Mouse (Mus musculus): Measurements from ENCODE around the gene App. TPM values are rescaled to one million over a fixed set of nuclear protein-coding genes. Genes with fewer than 3 reads are reported as not detected.

App gene
- polyA plus RNA-seq, 1 experiment, result 207 TPM

DNA sequence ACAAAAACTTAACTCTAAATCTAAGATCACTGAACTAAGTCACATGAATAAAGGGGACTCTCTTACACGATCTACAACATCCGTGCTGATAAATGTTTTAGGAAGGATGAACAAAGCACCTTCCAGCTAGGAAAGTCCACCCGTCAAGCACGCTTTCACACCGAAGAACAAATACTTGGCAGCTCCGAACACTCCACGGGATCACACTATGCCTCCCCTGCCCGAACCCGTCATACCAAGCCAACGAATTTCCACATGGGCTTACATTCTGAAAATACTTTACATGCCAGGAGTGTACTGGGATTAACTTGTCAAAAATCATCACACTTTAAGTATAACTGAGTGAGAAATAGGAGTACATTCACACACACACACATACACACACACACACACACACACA, 17.7 kb downstream of the App start:
- Histone ChIP-seq H3K79me2 (ENCODE audit: control insufficient read depth, insufficient read depth) (peaks cover 98% of the 10 kb centered on the region), H3K27me3 (ENCODE audit: control insufficient read depth, insufficient read depth, insufficient read length) (no peaks in the 10 kb centered on the region), H3ac (ENCODE audit: control insufficient read depth, insufficient read length) (no peak overlapping the region), H3K4me3 (no peak overlapping the region), H3K4me2 (ENCODE audit: low read depth) (no peak overlapping the region), H3K36me3 (ENCODE audit: control insufficient read depth, insufficient read depth) (no peaks in the 10 kb centered on the region)
- TF ChIP-seq TCF3 (IDR thresholded peaks at IDR 0.05; ENCODE audit: insufficient read length, low read depth) (no peak), SRF (IDR thresholded peaks at IDR 0.05; ENCODE audit: control insufficient read depth, insufficient read length, low read depth) (no peak), POLR2AphosphoS2 (IDR thresholded peaks at IDR 0.05; ENCODE audit: insufficient read length, low read depth) (no peak), E2F4 (IDR thresholded peaks at IDR 0.05; ENCODE audit: insufficient read depth) (no peak), MYOD1 (IDR thresholded peaks at IDR 0.05; ENCODE audit: control insufficient read depth in 1 of 3, insufficient read length in 2 of 3, low read depth in 2 of 3) (no peak), CEBPB (IDR thresholded peaks at IDR 0.05; ENCODE audit: insufficient read depth, poor library complexity, severe bottlenecking) (no peak)

- H3K36me3 ChIP-seq (ENCODE audit: control insufficient read depth, insufficient read depth), result no peaks in the 10 kb centered on the region
- no peak overlapping the region for H3K4me3 ChIP-seq
- no peak overlapping the region for H3K4me2 ChIP-seq (ENCODE audit: low read depth)
- H3K79me2 ChIP-seq (ENCODE audit: control insufficient read depth, insufficient read depth), result peaks cover 83% of the 10 kb centered on the region
- no peak overlapping the region for H3ac ChIP-seq (ENCODE audit: control insufficient read depth, insufficient read length)
- no peaks in the 10 kb centered on the region for H3K27me3 ChIP-seq (ENCODE audit: control insufficient read depth, insufficient read depth, insufficient read length)
- TF ChIP-seq TCF3 (IDR thresholded peaks at IDR 0.05; ENCODE audit: insufficient read length, low read depth), result no peak
- no peak for TF ChIP-seq REST (IDR thresholded peaks at IDR 0.05; ENCODE audit: insufficient read depth, insufficient read length)
- TF ChIP-seq MYOD1 (IDR thresholded peaks at IDR 0.05; ENCODE audit: control insufficient read depth in 1 of 3, insufficient read length in 2 of 3, low read depth in 2 of 3), result no peak
- no peak for TF ChIP-seq MYOG (IDR thresholded peaks at IDR 0.05; ENCODE audit: control insufficient read depth in 1 of 3, insufficient read depth in 1 of 3, insufficient read length in 2 of 3, low read depth in 2 of 3)
- TF ChIP-seq USF1 (IDR thresholded peaks at IDR 0.05; ENCODE audit: low read depth), result no peak
- no peak for TF ChIP-seq POLR2AphosphoS2 (IDR thresholded peaks at IDR 0.05; ENCODE audit: insufficient read length, low read depth)
These were observed 21.1 kb downstream of the App start for GRCm38 (mm10) chr16:85152457-85152856.

GRCm38 (mm10) chr16:85151681-85152080, 21.9 kb downstream of the App start:
- no peak overlapping the region for H3ac ChIP-seq (ENCODE audit: control insufficient read depth, insufficient read length)
- peaks cover 83% of the 10 kb centered on the region for H3K79me2 ChIP-seq (ENCODE audit: control insufficient read depth, insufficient read depth)
- TF ChIP-seq REST (IDR thresholded peaks at IDR 0.05; ENCODE audit: insufficient read depth, insufficient read length), result no peak
- no peak for TF ChIP-seq CEBPB (IDR thresholded peaks at IDR 0.05; ENCODE audit: insufficient read depth, poor library complexity, severe bottlenecking)
- no peak for TF ChIP-seq POLR2A (IDR thresholded peaks at IDR 0.05; ENCODE audit: insufficient read length, low read depth)
- TF ChIP-seq USF1 (IDR thresholded peaks at IDR 0.05; ENCODE audit: low read depth), result no peak
- TF ChIP-seq MYOG (IDR thresholded peaks at IDR 0.05; ENCODE audit: control insufficient read depth in 1 of 3, insufficient read depth in 1 of 3, insufficient read length in 2 of 3, low read depth in 2 of 3), result no peak
- TF ChIP-seq TCF3 (IDR thresholded peaks at IDR 0.05; ENCODE audit: insufficient read length, low read depth), result no peak
- TF ChIP-seq POLR2AphosphoS2 (IDR thresholded peaks at IDR 0.05; ENCODE audit: insufficient read length, low read depth), result no peak
- TF ChIP-seq TCF12 (IDR thresholded peaks at IDR 0.05; ENCODE audit: insufficient read depth, poor library complexity, severe bottlenecking), result no peak
- TF ChIP-seq MYOD1 (IDR thresholded peaks at IDR 0.05; ENCODE audit: control insufficient read depth in 1 of 3, insufficient read length in 2 of 3, low read depth in 2 of 3), result no peak
- no peak for TF ChIP-seq E2F4 (IDR thresholded peaks at IDR 0.05; ENCODE audit: insufficient read depth)
- no peak for TF ChIP-seq SRF (IDR thresholded peaks at IDR 0.05; ENCODE audit: control insufficient read depth, insufficient read length, low read depth)
- no peak for TF ChIP-seq MAX (IDR thresholded peaks at IDR 0.05; ENCODE audit: low read depth)
- H3K4me3 ChIP-seq, result no peak overlapping the region
- peak overlapping the region; percentile 57 for H3K4me2 ChIP-seq (ENCODE audit: low read depth)
- H3K36me3 ChIP-seq (ENCODE audit: control insufficient read depth, insufficient read depth), result no peaks in the 10 kb centered on the region
- no peaks in the 10 kb centered on the region for H3K27me3 ChIP-seq (ENCODE audit: control insufficient read depth, insufficient read depth, insufficient read length)

GRCm38 (mm10) chr16:85150902-85151301, 22.7 kb downstream of the App start:
- Histone ChIP-seq H3K36me3 (ENCODE audit: control insufficient read depth, insufficient read depth) (no peaks in the 10 kb centered on the region), H3K27me3 (ENCODE audit: control insufficient read depth, insufficient read depth, insufficient read length) (no peaks in the 10 kb centered on the region), H3K4me3 (no peak overlapping the region), H3ac (ENCODE audit: control insufficient read depth, insufficient read length) (no peak overlapping the region), H3K79me2 (ENCODE audit: control insufficient read depth, insufficient read depth) (peaks cover 83% of the 10 kb centered on the region), H3K4me2 (ENCODE audit: low read depth) (peak overlapping the region; percentile 57)
- no peak for TF ChIP-seq CEBPB (IDR thresholded peaks at IDR 0.05; ENCODE audit: insufficient read depth, poor library complexity, severe bottlenecking)
- no peak for TF ChIP-seq TCF12 (IDR thresholded peaks at IDR 0.05; ENCODE audit: insufficient read depth, poor library complexity, severe bottlenecking)
- peak in 1 of 3 experiments; percentile 50 for TF ChIP-seq MYOD1 (IDR thresholded peaks at IDR 0.05; ENCODE audit: control insufficient read depth in 1 of 3, insufficient read length in 2 of 3, low read depth in 2 of 3)
- TF ChIP-seq REST (IDR thresholded peaks at IDR 0.05; ENCODE audit: insufficient read depth, insufficient read length), result no peak

DNA sequence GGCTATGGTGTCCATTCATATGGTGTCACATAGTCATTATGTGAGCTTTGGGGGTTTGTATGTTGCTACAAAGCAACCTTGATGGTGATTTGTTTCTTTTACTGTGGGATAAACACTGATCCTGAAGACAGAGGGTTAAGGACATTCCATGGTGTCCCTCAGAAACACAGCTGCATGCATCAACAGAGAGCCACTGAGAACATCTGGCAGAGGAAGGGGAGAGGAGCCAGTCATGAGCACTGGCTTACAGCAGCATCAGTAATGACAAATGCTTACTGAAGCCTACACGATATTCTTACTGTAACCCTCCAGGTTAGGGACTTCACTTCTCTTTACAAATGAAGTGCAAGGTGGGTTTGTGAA, 24.1 kb downstream of the App start:
- H3K4me3 ChIP-seq, result no peak overlapping the region
- no peaks in the 10 kb centered on the region for H3K27me3 ChIP-seq (ENCODE audit: control insufficient read depth, insufficient read depth, insufficient read length)
- no peaks in the 10 kb centered on the region for H3K36me3 ChIP-seq (ENCODE audit: control insufficient read depth, insufficient read depth)
- peak overlapping the region; percentile 64 for H3K4me2 ChIP-seq (ENCODE audit: low read depth)
- peaks cover 83% of the 10 kb centered on the region for H3K79me2 ChIP-seq (ENCODE audit: control insufficient read depth, insufficient read depth)
- TF ChIP-seq SRF (IDR thresholded peaks at IDR 0.05; ENCODE audit: control insufficient read depth, insufficient read length, low read depth), result no peak
- no peak for TF ChIP-seq TCF3 (IDR thresholded peaks at IDR 0.05; ENCODE audit: insufficient read length, low read depth)
- TF ChIP-seq POLR2A (IDR thresholded peaks at IDR 0.05; ENCODE audit: insufficient read length, low read depth), result no peak
- TF ChIP-seq E2F4 (IDR thresholded peaks at IDR 0.05; ENCODE audit: insufficient read depth), result no peak
- no peak for TF ChIP-seq MYOD1 (IDR thresholded peaks at IDR 0.05; ENCODE audit: control insufficient read depth in 1 of 3, insufficient read length in 2 of 3, low read depth in 2 of 3)
- TF ChIP-seq REST (IDR thresholded peaks at IDR 0.05; ENCODE audit: insufficient read depth, insufficient read length), result no peak
- TF ChIP-seq TCF12 (IDR thresholded peaks at IDR 0.05; ENCODE audit: insufficient read depth, poor library complexity, severe bottlenecking), result no peak
- no peak for TF ChIP-seq USF1 (IDR thresholded peaks at IDR 0.05; ENCODE audit: low read depth)
- no peak for TF ChIP-seq MAX (IDR thresholded peaks at IDR 0.05; ENCODE audit: low read depth)
- no peak for TF ChIP-seq CEBPB (IDR thresholded peaks at IDR 0.05; ENCODE audit: insufficient read depth, poor library complexity, severe bottlenecking)
- TF ChIP-seq MYOG (IDR thresholded peaks at IDR 0.05; ENCODE audit: control insufficient read depth in 1 of 3, insufficient read depth in 1 of 3, insufficient read length in 2 of 3, low read depth in 2 of 3), result no peak
- TF ChIP-seq POLR2AphosphoS2 (IDR thresholded peaks at IDR 0.05; ENCODE audit: insufficient read length, low read depth), result no peak
- H3ac ChIP-seq (ENCODE audit: control insufficient read depth, insufficient read length), result no peak overlapping the region

Data from myocyte (in vitro differentiated cells).